Mouse (Mus musculus) E14TG2a.4 (cell line): ENCODE measurements around the gene Ninj1.

Experiments used
- CTCF ChIP-seq: conservative IDR thresholded peaks from 2 replicates; pipeline ENCODE4 v1.5.1; 2014; ENCODE audit warnings: low read length
- NANOG ChIP-seq: IDR thresholded peaks from 2 replicates; pipeline ENCODE4 v1.6.1; 2014; ENCODE audit warnings: borderline replicate concordance, low read length, mixed read lengths
- POU5F1 ChIP-seq: IDR thresholded peaks from 2 replicates; pipeline ENCODE4 v1.6.1; 2014; ENCODE audit warnings: low read length, borderline replicate concordance

- TF ChIP-seq CTCF (no peak), NANOG (no peak), POU5F1 (no peak)
Observed at GRCm38 (mm10) chr13:49180274-49180673, 7.0 kb upstream of the Ninj1 start.
